Mouse (Mus musculus) brain, embryonic 14.5 days (tissue): ENCODE data around the gene Ppia. TPM values are rescaled to one million over a fixed set of nuclear protein-coding genes. Genes with fewer than 3 reads are reported as not detected.
"Not testable (repeated sequence)": the region's sequence is repeated elsewhere in the genome, so short reads cannot be mapped to it uniquely, and the experiment has no call there.

Experiments used
- DNase-seq: peaks from one replicate; pipeline ENCODE4 v3.0.0-alpha.2; 2011; ENCODE audit warnings: low read depth
- CTCF ChIP-seq: fragments of 200-500 bp; IDR thresholded peaks from 2 replicates; pipeline ENCODE4 v1.5.1; 2012; ENCODE audit warnings: inconsistent platforms, mild to moderate bottlenecking, moderate library complexity, borderline replicate concordance; ENCODE audit not compliant: insufficient read depth, insufficient read length; ENCODE audit errors: extremely low read depth
- POLR2A ChIP-seq: fragments of 200-500 bp; IDR thresholded peaks from 2 replicates; pipeline ENCODE4 v1.6.1; 2012; ENCODE audit warnings: mild to moderate bottlenecking, inconsistent platforms, borderline replicate concordance; ENCODE audit not compliant: poor library complexity, insufficient read depth, insufficient read length, severe bottlenecking; ENCODE audit errors: extremely low read depth
- polyA plus RNA-seq: library from polyadenylated mRNA; depleted of rRNA; stranded (reverse); fragments of >200 nt; gene quantifications from 2 replicates; pipeline ENCODE4 v1.2.3, GENCODE M21; 2012; rRNA removed

Gene Ppia
- polyA plus RNA-seq, result 2,174 and 2,845 TPM in 2 replicates

DNA sequence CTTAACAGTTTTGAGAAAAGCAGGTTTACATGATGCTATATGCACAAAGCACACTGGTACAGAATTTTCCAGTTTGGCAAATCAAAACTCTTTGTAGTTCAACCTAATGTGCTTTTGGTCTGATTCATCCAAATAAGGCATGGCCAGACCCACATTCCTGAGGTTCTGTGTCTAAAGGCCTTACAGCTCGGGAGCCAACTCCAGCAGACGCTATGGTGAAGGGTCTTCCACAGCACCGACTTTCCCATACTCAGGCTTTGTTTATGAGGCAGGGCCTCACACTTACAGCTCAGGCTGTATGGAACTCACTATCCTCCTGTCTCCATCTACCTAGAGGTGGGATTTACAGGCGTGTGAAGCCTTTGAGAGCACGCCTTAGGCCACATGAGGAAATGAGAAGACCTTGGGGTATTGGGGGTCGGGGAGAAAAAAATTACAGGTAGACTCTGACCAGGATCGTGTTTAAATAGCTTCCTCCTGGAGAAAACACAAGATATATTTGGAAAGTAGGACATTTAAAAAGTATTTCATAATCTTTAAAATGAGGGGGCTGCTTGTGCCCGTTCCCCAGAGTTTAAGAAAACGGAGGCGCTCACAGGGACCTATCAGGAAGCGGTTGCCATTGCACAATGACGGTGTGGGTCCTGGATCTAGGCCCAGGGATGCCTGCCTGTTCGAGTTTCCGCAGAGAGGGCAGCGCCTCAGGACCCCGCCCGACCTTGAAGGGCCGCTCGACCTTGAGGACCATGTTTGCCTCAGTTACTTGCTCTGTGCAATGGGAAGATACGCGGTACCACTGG lies at the start of gene Ppia:
TSS of gene Ppia (plus strand) at position 693 of the 800 bp plus-strand sequence.
- no peak for TF ChIP-seq CTCF
- no peak for TF ChIP-seq POLR2A
- peak; percentile 41 for DNase-seq

DNA sequence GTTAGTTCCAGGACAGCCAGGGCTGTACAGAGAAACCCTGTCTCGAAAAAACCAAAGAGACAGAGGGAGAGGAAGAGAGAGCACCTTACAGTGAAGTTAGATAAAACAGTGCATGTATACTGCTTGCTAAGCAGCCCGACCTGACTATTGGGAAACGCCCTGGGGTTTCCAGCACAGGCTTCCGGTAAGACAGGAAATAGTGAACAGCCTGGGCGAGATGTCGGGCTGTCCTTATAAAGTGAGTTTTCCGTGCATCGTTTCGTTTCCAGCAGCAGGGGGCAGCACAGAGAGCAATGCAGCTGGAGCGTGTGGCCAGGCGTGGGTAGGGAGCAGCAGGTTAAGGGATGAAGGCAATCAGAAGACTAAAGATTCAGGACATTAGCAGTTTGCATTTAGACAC lies 49.4 kb upstream of the Ppia start:
- DNase-seq, result peak; percentile 71
- TF ChIP-seq CTCF, result peak; percentile 80
- no peak for TF ChIP-seq POLR2A

DNA sequence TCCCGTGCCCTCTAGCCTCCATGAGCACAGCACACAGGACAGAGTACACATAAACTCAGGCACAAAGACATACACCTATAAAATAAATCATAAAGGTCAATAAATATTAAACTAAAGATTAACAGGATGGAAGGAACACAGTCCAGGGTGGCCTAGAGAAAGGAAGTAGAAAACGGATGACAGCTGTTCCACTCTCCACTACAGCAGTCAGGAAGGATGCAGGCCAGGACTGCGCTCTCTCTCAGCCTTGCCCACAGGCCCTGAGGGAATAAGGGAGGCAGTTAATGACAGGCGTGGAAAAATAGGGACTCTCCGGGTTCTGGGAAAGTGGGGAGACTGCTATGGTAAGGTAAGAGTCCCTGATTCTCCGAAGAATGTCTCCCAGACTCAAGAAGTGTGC lies 48.8 kb upstream of the Ppia start:
- no peak for DNase-seq
- TF ChIP-seq CTCF (no peak), POLR2A (no peak)

DNA sequence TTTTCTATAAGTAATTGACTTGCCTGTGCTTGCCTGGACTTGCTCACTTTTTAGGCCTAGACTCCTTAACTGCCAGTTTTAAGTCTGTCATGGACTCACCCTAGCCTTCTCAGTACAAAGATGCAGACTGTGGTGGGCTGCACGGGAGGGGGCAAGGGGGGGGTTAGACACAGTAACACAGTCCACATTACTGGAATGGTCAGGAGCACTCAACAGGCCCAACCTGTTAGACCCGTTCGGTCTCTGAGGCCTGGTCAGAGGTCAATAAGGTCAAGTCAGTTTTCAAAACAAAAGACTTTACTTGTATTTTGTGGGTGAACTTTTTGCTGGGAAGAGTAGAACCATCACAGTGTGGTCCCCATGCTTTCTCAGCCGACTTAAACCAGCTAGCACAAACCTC lies 48.1 kb upstream of the Ppia start:
- no peak for DNase-seq
- no peak for TF ChIP-seq POLR2A
- no peak for TF ChIP-seq CTCF

DNA sequence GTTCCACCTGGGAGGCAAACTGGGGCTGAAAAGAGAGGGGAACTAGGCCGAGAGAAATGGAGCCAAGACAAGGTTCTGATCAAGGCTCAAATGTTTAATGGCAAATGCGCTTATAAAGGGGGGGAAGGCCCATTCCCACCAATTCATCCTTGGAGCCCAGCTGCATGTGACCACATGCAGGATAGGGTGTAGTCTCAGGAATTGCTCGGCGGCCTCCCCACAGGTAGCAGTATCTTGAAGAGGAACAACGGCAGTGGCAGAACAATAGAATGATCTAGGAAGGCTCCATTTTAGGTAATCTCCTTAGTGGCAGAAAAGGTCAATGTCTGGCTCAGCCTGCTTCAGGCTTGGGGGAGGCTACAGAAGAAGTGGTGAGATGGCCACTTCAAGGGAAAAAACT lies 47.3 kb upstream of the Ppia start:
- not testable (repeated sequence) for DNase-seq

DNA sequence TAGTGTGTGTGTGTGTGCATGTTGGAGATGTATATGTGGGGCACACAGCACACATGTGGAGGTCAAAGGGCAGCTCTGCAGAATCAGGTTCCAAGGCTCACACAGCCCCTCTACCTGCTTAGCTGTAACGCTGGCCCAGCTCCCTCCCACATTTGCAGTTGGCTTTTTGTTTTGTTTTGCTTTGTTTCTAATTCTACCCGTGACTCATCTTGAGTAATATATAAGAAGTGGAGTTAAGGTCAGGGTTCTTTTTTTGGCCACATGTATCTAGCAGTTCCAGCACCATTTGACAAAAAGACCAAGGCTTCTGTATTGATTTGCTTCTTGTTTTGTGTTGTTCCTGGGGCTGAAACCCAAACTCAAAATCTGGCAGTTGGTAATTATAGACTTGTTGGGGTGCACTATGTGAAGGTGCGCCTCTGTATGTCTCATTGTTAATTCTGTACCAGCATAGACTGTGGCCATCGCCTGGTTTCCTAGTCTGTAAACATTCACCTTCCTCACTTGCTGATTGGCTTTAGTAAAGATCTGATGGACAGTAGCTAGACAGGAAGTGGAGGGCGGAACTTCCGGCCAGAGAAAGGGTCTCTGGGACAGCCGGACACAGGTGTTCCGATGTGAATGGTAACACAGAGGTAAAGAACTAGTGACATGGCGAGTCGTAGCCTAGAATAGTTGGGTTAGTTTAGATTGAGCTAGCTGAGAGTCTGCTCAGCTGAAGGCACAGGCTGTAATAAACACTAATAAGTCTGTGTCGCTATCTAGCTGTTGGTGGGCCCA lies 43.7 kb upstream of the Ppia start:
- TF ChIP-seq POLR2A (no peak), CTCF (no peak)

DNA sequence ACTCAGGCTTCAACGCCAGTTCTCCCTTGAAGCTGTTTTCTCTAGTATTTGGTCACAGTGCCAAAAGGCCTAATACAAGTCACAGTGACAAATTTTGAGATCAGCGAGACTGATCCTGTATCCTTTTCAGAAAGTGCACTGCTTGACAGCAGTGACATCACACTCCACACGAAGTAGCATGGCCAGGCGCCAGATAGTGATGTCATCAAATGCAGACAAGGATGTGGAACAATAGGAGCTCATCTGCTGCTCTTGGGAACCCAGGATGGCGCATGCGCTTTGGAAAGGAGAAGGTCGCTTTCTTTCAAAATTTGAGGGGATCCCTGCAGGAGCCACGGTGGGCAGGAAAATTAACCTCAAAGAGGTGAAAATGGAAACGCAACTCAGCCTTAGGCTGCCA lies 42.5 kb upstream of the Ppia start:
- no peak for TF ChIP-seq POLR2A
- no peak for TF ChIP-seq CTCF
- peak; percentile 18 for DNase-seq

More for the DNA sequence above, 43.7 kb upstream of the Ppia start:
- DNase-seq, result no peak

DNA sequence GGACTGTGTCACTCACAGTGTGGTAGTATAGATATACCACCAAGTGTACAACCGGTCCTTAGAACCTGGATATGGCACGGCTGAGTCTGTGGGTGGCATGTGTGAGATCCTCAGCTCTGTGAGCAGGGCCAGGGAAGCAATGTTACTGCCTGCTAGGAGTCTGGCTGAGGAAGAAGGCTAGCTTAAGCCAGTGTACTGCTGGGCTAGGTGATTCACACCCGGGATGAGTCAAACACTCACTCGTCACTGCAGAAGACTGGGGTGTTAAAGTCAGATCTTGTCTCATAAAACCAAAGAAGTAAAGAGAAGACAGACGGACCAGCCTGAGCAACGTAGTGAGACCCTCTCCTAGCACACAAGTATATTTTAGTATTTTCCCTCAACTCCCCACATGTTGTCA lies 34.3 kb upstream of the Ppia start:
- TF ChIP-seq POLR2A, result no peak
- TF ChIP-seq CTCF, result no peak
- no peak for DNase-seq

DNA sequence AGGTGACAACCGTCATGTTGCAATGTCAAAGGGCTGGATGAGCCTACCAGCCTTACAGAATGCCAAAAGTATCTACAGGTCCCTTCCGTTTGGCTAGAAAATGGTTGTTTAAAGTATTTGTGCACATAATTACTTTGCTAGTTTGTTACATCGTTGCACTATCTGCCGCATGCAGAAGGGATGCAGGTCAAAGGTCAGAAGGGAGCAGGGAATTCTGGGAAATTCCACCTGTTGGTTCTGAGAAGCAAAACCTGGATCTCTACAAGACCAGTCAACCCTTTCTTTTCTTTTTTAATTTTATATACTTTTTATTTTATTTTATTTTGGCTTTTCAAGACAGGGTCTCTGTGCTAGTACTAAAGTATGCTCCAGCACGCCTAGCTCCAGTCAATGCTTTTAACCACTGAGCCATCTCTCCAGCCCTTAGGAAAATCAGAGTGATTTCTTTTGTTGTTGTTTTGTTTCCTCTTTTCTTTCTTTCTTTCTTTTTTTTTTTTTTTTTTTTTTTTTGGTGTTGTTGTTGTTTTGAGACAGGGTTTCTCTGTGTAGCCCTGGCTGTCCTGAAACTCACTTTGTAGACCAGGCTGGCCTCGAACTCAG lies 27.0 kb upstream of the Ppia start:
- TF ChIP-seq POLR2A, result no peak
- TF ChIP-seq CTCF, result no peak
- no peak for DNase-seq

DNA sequence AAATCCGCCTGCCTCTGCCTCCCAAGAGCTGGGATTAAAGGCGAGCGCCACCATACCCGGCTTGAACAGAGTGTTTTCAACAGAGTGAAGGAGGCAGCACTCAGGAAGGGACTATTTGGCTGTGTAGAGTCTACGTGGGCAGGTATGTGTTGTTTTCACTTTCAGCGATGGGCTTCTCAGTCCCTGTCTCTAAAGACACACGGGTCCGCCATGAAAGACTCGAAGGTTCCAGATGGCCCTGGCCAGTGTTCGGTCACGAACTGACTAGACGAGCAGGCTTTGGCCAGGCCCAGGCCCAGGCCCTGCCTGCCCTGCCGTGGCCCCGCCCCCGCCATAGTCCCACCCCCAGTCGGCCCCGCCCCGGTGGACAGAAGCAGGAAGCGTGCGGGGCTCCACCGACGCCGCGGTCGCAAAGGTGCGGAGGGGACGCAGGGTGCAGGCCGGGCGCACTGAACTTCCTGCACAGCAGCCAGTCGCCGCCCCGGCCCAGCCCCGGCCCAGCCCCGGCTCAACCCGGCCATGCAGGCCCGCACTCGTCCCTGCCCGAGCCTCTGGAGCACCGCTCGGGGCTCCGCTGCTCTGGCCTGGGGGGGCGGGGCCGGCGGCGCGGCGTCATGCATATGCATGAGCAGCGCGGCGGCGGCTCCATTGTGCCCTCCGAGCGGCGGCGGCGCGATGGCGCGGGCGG lies 26.4 kb upstream of the Ppia start, which contains the start of gene Zmiz2:
TSS of gene Zmiz2 (plus strand) at position 349 of the 688 bp plus-strand sequence.
- no peak for TF ChIP-seq CTCF
- TF ChIP-seq POLR2A, result peak; percentile 26
- peak; percentile 96 for DNase-seq

DNA sequence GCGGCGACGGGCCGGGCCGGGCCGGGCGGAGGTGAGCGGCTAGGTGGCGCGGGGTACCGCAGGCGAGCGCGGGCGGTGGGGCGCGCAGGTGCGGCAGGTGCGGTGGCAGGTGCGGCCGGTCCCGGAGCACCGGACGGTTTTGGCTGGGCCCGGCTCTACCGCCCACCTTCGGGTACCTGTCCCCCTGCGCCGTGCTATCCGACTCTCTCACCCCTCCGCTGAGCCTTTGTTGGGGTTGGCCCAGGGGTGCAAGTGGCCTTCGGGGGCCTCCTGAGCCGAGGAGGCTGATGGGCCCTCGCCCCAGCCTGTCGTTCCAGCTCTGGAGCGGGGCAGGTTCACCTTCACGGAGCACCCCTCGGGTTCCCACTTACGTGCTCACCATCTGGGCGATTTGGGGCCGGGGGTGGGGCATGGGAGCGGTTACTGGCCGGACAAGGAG lies 25.7 kb upstream of the Ppia start:
- peak; percentile 33 for DNase-seq

DNA sequence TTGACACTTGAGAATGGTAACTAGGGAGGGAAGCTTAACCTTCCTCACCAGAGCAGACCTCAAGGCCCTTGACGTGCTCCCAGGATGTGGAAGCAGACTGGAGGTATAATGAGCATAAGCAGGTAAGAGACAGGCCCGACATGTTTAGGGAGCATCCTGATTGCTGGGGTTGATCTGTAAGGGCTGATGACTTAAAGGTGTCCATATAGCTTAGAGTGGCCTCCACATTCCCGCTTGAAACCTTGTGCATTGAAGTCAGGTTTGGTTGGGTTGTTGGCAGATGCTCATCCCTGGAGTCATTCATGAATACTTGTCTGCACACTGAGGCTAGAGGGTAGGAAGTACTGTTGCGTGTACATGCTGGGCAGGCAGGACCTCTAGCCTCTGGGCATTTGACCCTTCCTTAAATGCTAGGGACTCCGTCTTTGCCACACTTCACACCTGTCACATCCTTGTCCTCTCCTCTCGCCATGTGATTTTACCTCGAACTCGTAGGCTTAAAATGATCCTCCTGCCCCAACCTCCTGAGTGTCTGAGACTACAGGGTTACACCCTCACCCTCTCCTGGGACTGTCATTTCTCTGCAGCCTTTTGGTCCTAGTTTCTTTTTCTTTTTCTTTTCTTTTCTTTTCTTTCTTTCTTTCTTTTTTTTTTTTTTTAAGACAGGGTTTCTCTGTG lies 24.7 kb upstream of the Ppia start:
- no peak for DNase-seq
- TF ChIP-seq POLR2A (no peak), CTCF (no peak)

More for the DNA sequence above, 25.7 kb upstream of the Ppia start:
- TF ChIP-seq CTCF (no peak), POLR2A (no peak)
